Mouse (Mus musculus): ENCODE data around the gene Lrrc73. TPM values are rescaled to one million over a fixed set of nuclear protein-coding genes. Genes with fewer than 3 reads are reported as not detected.

Gene Lrrc73
- total RNA-seq, 2 experiments from 2014 or later = 91.0 to 98.8 TPM

GRCm38 (mm10) chr17:46282483-46283123 lies 29.3 kb downstream of the Lrrc73 start, which contains the start of gene Tjap1:
TSS of gene Tjap1 (minus strand) at chr17:46283026.
- intact Hi-C loops (cut with DNase I) = no loop called here
- peak; percentile 64 to 86 for DNase-seq (ENCODE audit: low spot score in 2 of 2)

- DNase-seq (ENCODE audit: low spot score in 2 of 2) = no peak
- intact Hi-C loops (cut with DNase I) = no loop called here
Measured at GRCm38 (mm10) chr17:46283140-46283539, 29.8 kb downstream of the Lrrc73 start.

GRCm38 (mm10) chr17:46283911-46284310 lies 30.6 kb downstream of the Lrrc73 start:
- intact Hi-C loops (cut with DNase I) = no loop called here
- no peak for DNase-seq (ENCODE audit: low spot score in 2 of 2)

GRCm38 (mm10) chr17:46284653-46285052 lies 31.3 kb downstream of the Lrrc73 start:
- intact Hi-C loops (cut with DNase I) = no loop called here
- DNase-seq (ENCODE audit: low spot score in 2 of 2) = no peak

- no peak for DNase-seq (ENCODE audit: low spot score in 2 of 2)
- intact Hi-C loops (cut with DNase I) = no loop called here
Measured at GRCm38 (mm10) chr17:46285407-46285806, 32.1 kb downstream of the Lrrc73 start.

GRCm38 (mm10) chr17:46287678-46288095 lies 34.4 kb downstream of the Lrrc73 start:
- DNase-seq (ENCODE audit: low spot score in 2 of 2) = no peak
- intact Hi-C loops (cut with DNase I) = no loop called here

GRCm38 (mm10) chr17:46296601-46297000 lies 43.3 kb downstream of the Lrrc73 start:
- intact Hi-C loops (cut with DNase I) = no loop called here
- DNase-seq (ENCODE audit: low spot score in 2 of 2) = no peak

- intact Hi-C loops (cut with DNase I) = no loop called here
- no peak for DNase-seq (ENCODE audit: low spot score in 2 of 2)
Measured at GRCm38 (mm10) chr17:46297028-46297363, 43.7 kb downstream of the Lrrc73 start.

GRCm38 (mm10) chr17:46297364-46298219 lies 44.3 kb downstream of the Lrrc73 start, which contains the start of gene Dlk2:
TSS of gene Dlk2 (plus strand) at chr17:46297421.
- peak; percentile 61 to 65 for DNase-seq (ENCODE audit: low spot score in 2 of 2)
- intact Hi-C loops (cut with DNase I) = loop anchor here (2.0 kb wide), 1 partner anchor 31 kb away; no protein-coding TSS in a partner anchor

- peak; percentile 85 to 86 for DNase-seq (ENCODE audit: low spot score in 2 of 2)
- intact Hi-C loops (cut with DNase I) = loop anchor here (2.0 kb wide), 1 partner anchor 32 kb away; no protein-coding TSS in a partner anchor
Measured at GRCm38 (mm10) chr17:46298220-46298913, 45.0 kb downstream of the Lrrc73 start.

GRCm38 (mm10) chr17:46301892-46302291 lies 48.6 kb downstream of the Lrrc73 start:
- DNase-seq (ENCODE audit: low spot score in 2 of 2) = no peak
- intact Hi-C loops (cut with DNase I) = no loop called here

GRCm38 (mm10) chr17:46304184-46304583 lies 50.9 kb downstream of the Lrrc73 start:
- DNase-seq (ENCODE audit: low spot score in 2 of 2) = no peak
- intact Hi-C loops (cut with DNase I) = no loop called here

Small RNA genes lying within 50 kb of the gene (microRNA-seq; reads per million reads assigned to microRNA genes)
- gene Mir693 = 0 reads per million in 2 experiments

Other genes with a start within 250 kb of the Lrrc73 start
- 10 to 100 TPM; 88.1 to 94.7 TPM for gene Vegfa, start 221.2 kb upstream of the Lrrc73 start, total RNA-seq (2021)
- 10 to 100 TPM; 79.0 to 83.1 TPM for gene Mrps18a, start 142.5 kb upstream of the Lrrc73 start, total RNA-seq (2021)
- gene Rsph9, start 109.3 kb upstream of the Lrrc73 start, total RNA-seq (2021) = 10 to 100 TPM; 22.8 to 23.7 TPM
- 10 to 100 TPM; 13.4 to 15.9 TPM for gene Mad2l1bp, start 100.0 kb upstream of the Lrrc73 start, total RNA-seq (2021)
- gene Gtpbp2, start 92.5 kb upstream of the Lrrc73 start, total RNA-seq (2021) = 100 to 1,000 TPM in 1 of 2 experiments, 10 to 100 TPM in 1; 95.4 to 106 TPM
- 1 to 10 TPM; 6.8 to 7.0 TPM for gene Polh, start 50.9 kb upstream of the Lrrc73 start, total RNA-seq (2021)
- gene Xpo5, start 50.7 kb upstream of the Lrrc73 start, total RNA-seq (2021) = 10 to 100 TPM; 37.5 to 40.1 TPM
- 10 to 100 TPM; 34.0 to 35.2 TPM for gene Polr1c, start 5.5 kb upstream of the Lrrc73 start, total RNA-seq (2021)
- 10 to 100 TPM; 82.1 to 99.3 TPM for gene Yipf3, start 5.5 kb upstream of the Lrrc73 start, total RNA-seq (2021)
- gene Tjap1, start 29.5 kb downstream of the Lrrc73 start, total RNA-seq (2021) = 10 to 100 TPM; 39.1 to 44.9 TPM
- gene Dlk2, start 43.9 kb downstream of the Lrrc73 start, total RNA-seq (2021) = 10 to 100 TPM; 61.2 to 65.1 TPM
- 1 to 10 TPM; 8.4 to 8.7 TPM for gene Abcc10, start 74.8 kb downstream of the Lrrc73 start, total RNA-seq (2021)
- 10 to 100 TPM; 70.9 to 71.5 TPM for gene Zfp318, start 130.2 kb downstream of the Lrrc73 start, total RNA-seq (2021)
- 1 to 10 TPM; 3.3 to 5.3 TPM for gene Crip3, start 175.4 kb downstream of the Lrrc73 start, total RNA-seq (2021)
- gene Slc22a7, start 184.9 kb downstream of the Lrrc73 start, total RNA-seq (2021) = under 1 TPM; 0.53 to 0.89 TPM
- 100 to 1,000 TPM; 135 to 142 TPM for gene Ttbk1, start 234.1 kb downstream of the Lrrc73 start, total RNA-seq (2021)
- gene Dnph1, start 243.2 kb downstream of the Lrrc73 start, total RNA-seq (2021) = 1 to 10 TPM; 5.2 to 5.3 TPM

Measured in left cerebral cortex, postnatal 14 days (tissue).